22 mouse cellular contexts compared by ENCODE assay signal in the genomic region with DNA sequence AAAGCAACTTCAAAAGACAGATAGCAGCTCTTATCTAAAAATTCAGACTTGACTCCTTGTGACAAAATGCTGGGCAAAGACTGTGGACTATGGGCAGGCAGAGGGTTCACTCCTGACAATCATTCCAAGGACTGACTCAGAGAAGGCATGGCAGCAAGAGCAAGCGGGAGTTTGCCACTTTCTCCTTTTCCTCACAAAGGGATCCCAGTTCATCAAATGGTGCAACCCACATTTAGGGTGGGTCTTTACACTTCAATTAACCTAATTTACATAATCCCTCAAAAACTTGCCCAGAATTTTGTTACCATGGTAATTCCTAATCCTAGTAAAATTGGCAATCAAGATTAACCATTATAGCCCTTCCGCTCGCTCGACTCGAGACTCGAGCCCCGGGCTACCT. TPM values are rescaled to one million over a fixed set of nuclear protein-coding genes. Genes with fewer than 3 reads are reported as not detected.
DNase-seq lines count a peak whose midpoint lies in the region; ATAC-seq and TF ChIP-seq lines count a peak whose summit lies in the region.
"Had no signal": no experiment of that assay in that cellular context is flagged by ENCODE, and none has a peak within 500 bp of the region (broad histone marks: within the 10 kb centered on the region; RNA-seq: fewer than 3 reads in every experiment).

No protein-coding gene starts in this region.

- H3K4me2 ChIP-seq in hindbrain, postnatal 0 days (ENCODE audit: low read depth, low read length): no peak overlapping the region
- H3K4me2 ChIP-seq in hindbrain, embryonic 11.5 days (replicated peaks; ENCODE audit: low read depth, low read length): no peak overlapping the region
- H3K4me2 ChIP-seq in forebrain, embryonic 16.5 days (ENCODE audit: low read length): no peak overlapping the region
- no peak overlapping the region for H3K4me2 ChIP-seq in midbrain, embryonic 16.5 days (ENCODE audit: low read length)
- H3K4me2 ChIP-seq: embryonic facial prominence, embryonic 15.5 days; heart, embryonic 11.5 days; limb, embryonic 15.5 days; liver, embryonic 15.5 days; lung, embryonic 15.5 days had no signal

- no peak overlapping the region for H3K27ac ChIP-seq in hindbrain, postnatal 0 days
- no peak overlapping the region for H3K27ac ChIP-seq in hindbrain, embryonic 11.5 days (ENCODE audit: low read depth, low read length)
- peak overlapping the region; percentile 57 for H3K27ac ChIP-seq in forebrain, embryonic 16.5 days (ENCODE audit: low read length)
- H3K27ac ChIP-seq in midbrain, embryonic 16.5 days (ENCODE audit: low read length): no peak overlapping the region
- H3K27ac ChIP-seq: embryonic facial prominence, embryonic 15.5 days; limb, embryonic 15.5 days; liver, embryonic 15.5 days; lung, embryonic 15.5 days had no signal

- no peaks in the 10 kb centered on the region for H3K9me3 ChIP-seq in hindbrain, postnatal 0 days (ENCODE audit: low read length)
- H3K9me3 ChIP-seq in hindbrain, embryonic 11.5 days (ENCODE audit: control insufficient read depth, low read length): no peaks in the 10 kb centered on the region
- no peaks in the 10 kb centered on the region for H3K9me3 ChIP-seq in forebrain, embryonic 16.5 days (ENCODE audit: control insufficient read depth, low read length)
- H3K9me3 ChIP-seq in midbrain, embryonic 16.5 days (replicated peaks; ENCODE audit: control insufficient read depth, low read length, poor library complexity, severe bottlenecking): no peaks in the 10 kb centered on the region
- H3K9me3 ChIP-seq: embryonic facial prominence, embryonic 15.5 days; limb, embryonic 15.5 days; liver, embryonic 15.5 days; lung, embryonic 15.5 days had no signal

- H3K36me3 ChIP-seq in hindbrain, postnatal 0 days (ENCODE audit: insufficient read depth, low read length): no peaks in the 10 kb centered on the region
- no peaks in the 10 kb centered on the region for H3K36me3 ChIP-seq in hindbrain, embryonic 11.5 days (ENCODE audit: control insufficient read depth, insufficient read depth, low read length)
- no peaks in the 10 kb centered on the region for H3K36me3 ChIP-seq in forebrain, embryonic 16.5 days (ENCODE audit: control insufficient read depth, insufficient read depth)
- H3K36me3 ChIP-seq in midbrain, embryonic 16.5 days (ENCODE audit: control insufficient read depth, insufficient read depth, low read length): no peaks in the 10 kb centered on the region
- H3K36me3 ChIP-seq: embryonic facial prominence, embryonic 15.5 days; limb, embryonic 15.5 days; liver, embryonic 15.5 days; lung, embryonic 15.5 days had no signal

- no peaks in the 10 kb centered on the region for H3K4me1 ChIP-seq in hindbrain, postnatal 0 days (ENCODE audit: insufficient read depth, low read length)
- H3K4me1 ChIP-seq in hindbrain, embryonic 11.5 days (replicated peaks; ENCODE audit: control insufficient read depth, insufficient read depth, low read length): no peaks in the 10 kb centered on the region
- peaks cover 7% of the 10 kb centered on the region for H3K4me1 ChIP-seq in forebrain, embryonic 16.5 days (replicated peaks; ENCODE audit: control insufficient read depth, insufficient read depth, low read length)
- no peaks in the 10 kb centered on the region for H3K4me1 ChIP-seq in midbrain, embryonic 16.5 days (ENCODE audit: control insufficient read depth, insufficient read depth, low read length)
- H3K4me1 ChIP-seq: embryonic facial prominence, embryonic 15.5 days; limb, embryonic 15.5 days; lung, embryonic 15.5 days had no signal

- H3K4me3 ChIP-seq in hindbrain, postnatal 0 days (ENCODE audit: low read length): no peak overlapping the region
- H3K4me3 ChIP-seq in hindbrain, embryonic 11.5 days (ENCODE audit: low read depth, low read length): no peak overlapping the region
- H3K4me3 ChIP-seq in forebrain, embryonic 16.5 days (replicated peaks; ENCODE audit: low read length): no peak overlapping the region
- no peak overlapping the region for H3K4me3 ChIP-seq in midbrain, embryonic 16.5 days (ENCODE audit: low read depth, low read length)
- H3K4me3 ChIP-seq: embryonic facial prominence, embryonic 15.5 days; limb, embryonic 15.5 days; liver, embryonic 15.5 days; lung, embryonic 15.5 days had no signal

- no peak for TF ChIP-seq CTCF in hindbrain, postnatal 0 days (IDR thresholded peaks at IDR 0.05; ENCODE audit: low read depth)

- H3K9ac ChIP-seq in hindbrain, postnatal 0 days (replicated peaks; ENCODE audit: low read length): no peak overlapping the region
- H3K9ac ChIP-seq in hindbrain, embryonic 11.5 days (ENCODE audit: low read depth, low read length): no peak overlapping the region
- H3K9ac ChIP-seq in forebrain, embryonic 16.5 days (replicated peaks; ENCODE audit: low read depth, low read length): no peak overlapping the region
- no peak overlapping the region for H3K9ac ChIP-seq in midbrain, embryonic 16.5 days (ENCODE audit: low read depth, low read length)
- H3K9ac ChIP-seq: embryonic facial prominence, embryonic 15.5 days; limb, embryonic 15.5 days; liver, embryonic 15.5 days; lung, embryonic 15.5 days had no signal

- DNase-seq in hindbrain, postnatal 0 days (ENCODE audit: low spot score): peak; percentile 34
- no peak for DNase-seq in hindbrain, embryonic 11.5 days (ENCODE audit: low spot score)
- DNase-seq in R1 (ENCODE audit: low read depth, low spot score): peak; percentile 42
- DNase-seq in layer of hippocampus, postnatal 10 days (ENCODE audit: low spot score in 2 of 2): no peak
- DNase-seq: adrenal gland, adult 8-10 months; cerebellum, adult 2 months; gastrocnemius, postnatal 14 days; heart, adult 11 months; kidney, adult 18-20 months; layer of hippocampus, adult 9-11 months; left cerebral cortex, postnatal 4 days; lung, postnatal 4 days; thymus, postnatal 14 days had no signal

- H3K27me3 ChIP-seq in hindbrain, postnatal 0 days (ENCODE audit: insufficient read depth, low read length): no peaks in the 10 kb centered on the region
- no peaks in the 10 kb centered on the region for H3K27me3 ChIP-seq in hindbrain, embryonic 11.5 days (ENCODE audit: control insufficient read depth, insufficient read depth, low read length)
- no peaks in the 10 kb centered on the region for H3K27me3 ChIP-seq in forebrain, embryonic 16.5 days (replicated peaks; ENCODE audit: control insufficient read depth, insufficient read depth, low read length)
- no peaks in the 10 kb centered on the region for H3K27me3 ChIP-seq in midbrain, embryonic 16.5 days (ENCODE audit: control insufficient read depth, insufficient read depth, low read depth, low read length)
- H3K27me3 ChIP-seq: embryonic facial prominence, embryonic 15.5 days; limb, embryonic 15.5 days; liver, embryonic 15.5 days; lung, embryonic 15.5 days had no signal

- ATAC-seq in hindbrain, postnatal 0 days: peak; percentile 56
- no peak for ATAC-seq in hindbrain, embryonic 11.5 days (ENCODE audit: low FRiP score)
- peak; percentile 77 for ATAC-seq in forebrain, embryonic 16.5 days
- ATAC-seq in midbrain, embryonic 16.5 days: 0 out of 2 replicates have a peak, but pooled peaks have one; percentile 32
- ATAC-seq in inflammation-experienced regulatory T-cells, adult 6 months: no peak
- ATAC-seq: activated CD4-positive, CD25-positive, alpha-beta regulatory T cell, adult 4 months had no signal

- 55% methylated on average over 7 of the region's 7 CpGs for WGBS in hindbrain, postnatal 0 days
- WGBS in hindbrain, embryonic 11.5 days: 91% methylated on average over 7 of the region's 7 CpGs
- WGBS in forebrain, embryonic 16.5 days: 24% methylated on average over 7 of the region's 7 CpGs
- WGBS in midbrain, embryonic 16.5 days: 45% methylated on average over 7 of the region's 7 CpGs

RNA-seq across cellular contexts. Expression of gene Smap1, which starts 37.2 kb away (rescaled TPM):
- total RNA-seq in hindbrain, postnatal 0 days (2014; rRNA removed): 74.0 and 74.3 TPM in 2 replicates
- polyA plus RNA-seq in hindbrain, postnatal 0 days (2015; fragmentation: Nextera tagmentation; extraction: Ambion mirVana): 147 and 148 TPM in 2 replicates
- polyA plus RNA-seq in hindbrain, embryonic 11.5 days (2014; fragmentation: Nextera tagmentation; extraction: Ambion mirVana): 59.1 and 60.9 TPM in 2 replicates
- 85.7 and 86.3 TPM in 2 replicates for polyA plus RNA-seq in forebrain, embryonic 16.5 days (2015; fragmentation: Nextera tagmentation; extraction: Ambion mirVana)
- 111 and 118 TPM in 2 replicates for polyA plus RNA-seq in midbrain, embryonic 16.5 days (2015; fragmentation: Nextera tagmentation; extraction: Ambion mirVana)
- polyA plus RNA-seq in inflammation-experienced regulatory T-cells, adult 6 months (2017; shearing (Covaris generic)): 10 to 100 TPM; 40.4 to 58.4 (median 53.7) TPM
- total RNA-seq in layer of hippocampus, postnatal 10 days (2021): 100 to 1,000 TPM; 192 to 197 TPM

Comparison
In these comparisons a context has a peak if more than half of its experiments do, and no peak if none do; other contexts are left out.
1. ATAC-seq: peak in hindbrain, postnatal 0 days (single experiment), forebrain, embryonic 16.5 days (single experiment) and midbrain, embryonic 16.5 days (single experiment); none in hindbrain, embryonic 11.5 days (single experiment) and inflammation-experienced regulatory T-cells, adult 6 months (single experiment).
2. DNase-seq: peak in hindbrain, postnatal 0 days (single experiment) and R1 (single experiment); none in hindbrain, embryonic 11.5 days (single experiment) and layer of hippocampus, postnatal 10 days (0 of 2).